Mouse (Mus musculus) megakaryocyte-erythroid progenitor cell, adult 5-6 weeks (primary cell): ENCODE measurements around the gene Tspan11. TPM values are rescaled to one million over a fixed set of nuclear protein-coding genes. Genes with fewer than 3 reads are reported as not detected.
A peak's percentile ranks its signal among the peaks of the same experiment; 100 is the strongest.

Experiments used
- ATAC-seq: replicated peaks from 2 replicates; pipeline ENCODE4 v1.8.0; 2016; ENCODE audit warnings: mild to moderate bottlenecking, inconsistent platforms; ENCODE audit not compliant: severe bottlenecking, poor library complexity, low FRiP score, low TSS enrichment
- total RNA-seq, 2 experiments: library from RNA; stranded (forward) in 1 of 2; stranded (reverse) in 1 of 2; fragments of 200-1000, 215-1000 nt in 1 of 2; fragments of >200 nt in 1 of 2; fragmentation: Nextera tagmentation in 1 of 2; gene quantifications; 2 replicates each; pipeline ENCODE4 v1.2.3; 2014 to 2017

Tspan11 gene
- total RNA-seq, 2 experiments from 2014 or later, result not detected

DNA sequence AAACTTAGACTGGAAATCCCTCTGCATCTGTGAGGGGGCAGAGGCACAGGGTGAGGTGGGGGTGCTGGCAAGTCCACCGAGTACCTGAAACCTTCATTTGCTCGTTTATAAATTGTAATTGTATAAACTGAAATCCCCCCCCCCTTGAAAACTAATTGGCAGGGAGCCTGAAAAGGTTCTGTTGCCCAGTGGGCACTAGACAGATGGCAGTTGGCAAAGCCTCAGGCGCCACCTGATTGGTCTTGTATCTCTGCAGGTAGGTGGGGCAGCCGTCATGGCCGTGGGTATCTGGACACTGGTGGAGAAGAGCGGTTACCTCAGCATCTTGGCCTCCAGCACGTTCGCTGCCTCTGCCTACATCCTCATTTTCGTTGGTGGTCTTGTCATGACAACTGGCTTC is 35.9 kb downstream of the Tspan11 start:
- no peak for ATAC-seq

DNA sequence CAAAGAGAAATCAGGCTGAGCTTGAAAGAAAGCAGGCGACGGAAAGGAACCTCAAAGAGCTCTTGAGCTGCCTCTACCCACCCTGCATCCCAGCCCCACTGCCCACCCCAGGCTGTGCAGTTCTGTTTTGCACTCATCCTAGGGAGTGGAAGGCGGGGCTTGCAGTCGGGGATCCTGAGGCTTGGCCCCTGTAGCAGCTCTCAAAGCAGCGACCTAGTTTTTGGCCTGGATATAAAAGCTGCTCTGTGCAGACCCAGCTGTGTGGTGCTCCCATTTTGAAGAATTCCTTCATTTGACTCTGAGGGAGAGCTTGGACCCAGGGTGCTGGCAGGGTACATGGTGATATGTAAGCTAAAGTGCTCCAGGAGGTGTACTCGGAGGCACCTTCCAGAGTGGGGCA is 37.4 kb downstream of the Tspan11 start:
- ATAC-seq, result no peak

DNA sequence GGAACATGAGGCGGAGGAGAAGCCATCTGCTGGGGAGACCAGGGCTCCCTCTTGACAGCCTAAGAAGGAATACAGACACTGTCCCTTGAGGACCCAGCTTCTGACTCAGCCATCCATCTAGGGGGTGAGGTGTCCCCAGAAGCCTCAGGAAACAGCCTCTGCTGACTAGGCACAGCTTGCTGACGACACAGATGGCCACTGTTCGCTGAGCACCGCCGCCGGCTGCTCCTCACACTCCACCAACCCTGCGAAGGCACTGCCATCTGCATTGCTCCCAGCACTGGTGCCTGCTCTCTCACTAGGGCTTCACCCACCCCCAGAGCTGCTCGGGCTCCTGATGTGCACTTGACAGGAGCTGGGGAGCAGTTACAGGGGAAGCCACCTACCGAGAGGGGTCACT is 38.5 kb downstream of the Tspan11 start:
- ATAC-seq, result no peak

DNA sequence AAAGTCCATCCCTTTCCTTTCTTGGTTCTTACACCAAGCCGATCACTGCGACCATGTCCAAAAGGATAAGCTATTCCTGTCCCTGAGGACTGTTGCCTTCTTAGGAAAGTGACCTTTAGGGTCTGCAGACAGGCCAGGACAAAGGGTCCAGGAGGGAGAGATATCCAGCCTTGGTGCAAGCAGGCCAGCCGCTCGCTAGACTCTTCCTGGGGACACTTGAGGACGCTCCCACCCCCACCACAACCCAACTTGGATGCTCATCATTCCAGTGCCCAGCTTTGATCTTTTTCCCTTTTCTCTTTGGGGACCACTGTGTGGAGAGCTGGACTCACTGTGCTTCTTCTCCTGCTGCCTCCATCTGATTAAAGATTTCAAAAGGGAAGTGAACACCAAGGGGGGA is 41.3 kb downstream of the Tspan11 start:
- no peak for ATAC-seq

DNA sequence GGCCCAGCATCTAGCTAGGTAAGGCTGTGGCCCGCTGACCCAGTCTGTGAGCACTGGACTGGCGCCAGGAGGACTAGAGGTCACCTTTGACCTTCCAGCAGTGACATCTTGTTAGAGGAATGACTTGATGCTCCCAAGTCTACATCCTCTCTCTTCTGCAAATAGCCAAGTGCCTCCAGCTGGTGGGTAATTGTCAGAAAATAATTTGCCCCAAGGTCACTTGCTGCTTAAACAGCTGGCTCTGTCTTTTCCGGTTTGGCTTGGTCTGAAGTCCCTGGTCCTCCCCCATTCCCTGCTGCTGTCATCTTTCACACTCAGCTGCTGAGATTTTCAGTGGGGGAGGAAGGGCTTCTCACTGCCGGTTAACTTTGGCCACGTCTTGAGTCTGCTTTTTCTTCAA is 45.3 kb downstream of the Tspan11 start:
- no peak for ATAC-seq

DNA sequence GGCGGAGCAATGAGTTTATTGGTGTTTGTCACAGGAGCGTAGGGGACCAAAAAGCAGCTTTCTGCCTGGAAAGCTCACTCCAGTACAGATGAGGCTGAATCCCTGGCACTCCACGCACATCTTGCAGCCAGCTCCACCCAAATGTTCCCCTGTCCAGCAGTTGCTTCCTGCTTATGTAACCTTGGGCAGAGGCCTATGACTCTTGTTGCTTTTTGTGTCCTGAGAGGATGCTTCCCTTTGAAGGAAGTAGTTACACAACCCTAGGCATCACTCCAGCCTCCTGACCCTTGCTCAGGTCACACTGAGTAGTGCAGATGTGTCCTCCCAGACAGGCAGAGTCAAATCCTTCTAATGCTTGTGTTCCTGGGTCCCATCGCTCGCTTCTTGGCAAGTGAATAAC is 46.5 kb downstream of the Tspan11 start:
- no peak for ATAC-seq

DNA sequence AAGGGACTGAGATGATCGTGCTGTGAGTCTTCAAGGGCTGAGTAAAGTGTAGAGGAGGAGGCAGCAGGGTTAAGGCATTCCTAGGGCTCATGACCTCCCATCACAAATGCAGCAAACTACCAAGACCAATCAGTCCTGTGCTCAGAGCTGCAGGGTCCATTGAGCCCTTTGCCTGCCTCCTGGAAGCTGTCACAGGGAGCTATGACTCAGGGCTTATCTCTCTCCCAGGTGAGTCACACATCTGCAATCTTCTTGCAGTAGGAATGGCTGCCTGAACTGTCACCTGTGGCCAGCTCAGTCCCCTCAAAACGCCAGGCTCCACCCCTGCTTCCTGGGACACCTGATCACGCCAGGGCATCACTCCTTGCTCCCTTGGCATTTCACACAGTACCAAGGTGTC is 47.7 kb downstream of the Tspan11 start:
- no peak for ATAC-seq

DNA sequence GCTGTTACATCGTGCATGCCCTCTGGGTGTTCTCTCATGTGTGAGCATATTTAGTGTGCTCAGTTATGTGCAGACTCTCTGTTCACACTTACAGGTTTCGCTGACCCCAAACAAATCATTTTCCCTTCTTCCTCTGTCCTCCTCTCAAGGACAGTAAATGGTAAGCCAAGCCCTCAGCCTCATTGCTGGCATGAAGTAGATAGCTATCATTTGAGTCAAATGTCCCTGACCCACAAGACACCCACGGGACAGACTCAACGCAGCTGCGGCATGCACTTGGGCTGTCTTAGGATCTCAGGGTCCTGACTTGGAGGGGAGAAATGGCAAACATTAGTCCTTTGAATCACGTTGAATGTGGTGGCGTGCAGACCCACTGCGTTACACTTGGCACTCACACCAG is 55.0 kb downstream of the Tspan11 start:
- ATAC-seq, result no peak

DNA sequence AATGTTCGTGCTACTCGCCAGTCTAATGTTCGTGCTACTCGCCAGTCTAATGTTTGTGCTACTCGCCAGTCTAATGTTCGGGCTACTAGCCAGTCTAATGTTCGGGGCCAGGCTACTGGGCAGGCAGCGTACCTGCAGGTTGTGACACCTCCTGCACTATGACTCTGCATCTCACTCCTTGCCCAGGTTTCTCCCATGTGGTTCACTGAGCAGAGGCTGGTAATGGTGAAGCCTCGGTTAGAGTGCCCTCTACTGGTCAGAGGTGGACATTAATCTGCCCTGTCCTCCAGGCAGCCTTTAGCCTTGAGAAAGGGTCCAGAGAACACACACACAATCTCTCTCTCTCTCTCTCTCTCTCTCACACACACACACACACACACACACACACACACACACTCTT is 58.3 kb downstream of the Tspan11 start:
- ATAC-seq, result peak; percentile 93

DNA sequence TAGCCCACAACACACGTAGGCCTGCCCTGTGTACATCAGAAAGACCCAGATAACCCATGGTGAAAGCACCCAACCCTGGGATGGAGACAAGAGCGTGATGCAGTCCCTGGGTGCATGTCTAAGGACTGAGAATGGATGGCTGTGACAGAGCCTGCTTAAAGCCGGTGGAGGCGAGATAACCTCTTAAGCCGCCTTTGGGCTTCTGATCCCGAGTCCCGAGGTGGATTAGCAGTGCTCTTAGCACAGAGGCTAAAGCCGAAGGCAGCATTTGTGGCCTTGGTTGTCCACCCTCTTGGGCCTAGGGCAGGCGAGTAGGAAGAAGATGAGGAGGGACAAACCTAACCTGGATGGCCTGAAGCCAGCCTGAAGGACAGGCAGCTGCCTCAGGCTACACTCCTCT is 61.3 kb downstream of the Tspan11 start:
- ATAC-seq, result no peak

DNA sequence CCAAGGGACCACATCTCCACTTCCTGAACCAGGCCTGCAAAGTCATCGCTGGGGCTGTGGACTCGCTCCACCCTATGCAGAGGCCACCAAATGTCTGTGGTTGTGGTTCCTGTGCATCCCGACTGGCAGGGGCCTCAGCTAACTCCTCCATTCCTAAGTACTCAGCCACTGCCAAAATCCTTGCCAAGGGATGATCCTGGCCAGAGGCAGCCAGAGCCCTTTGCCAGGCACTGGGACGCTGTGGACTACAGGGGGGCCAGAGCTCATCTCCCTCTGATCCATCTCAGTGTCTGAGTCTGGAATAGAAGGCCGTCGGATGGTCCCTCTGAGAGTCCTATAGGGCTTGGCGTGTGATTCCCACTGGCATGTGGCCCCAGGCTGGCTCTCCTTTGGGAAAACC is 62.5 kb downstream of the Tspan11 start:
- no peak for ATAC-seq

DNA sequence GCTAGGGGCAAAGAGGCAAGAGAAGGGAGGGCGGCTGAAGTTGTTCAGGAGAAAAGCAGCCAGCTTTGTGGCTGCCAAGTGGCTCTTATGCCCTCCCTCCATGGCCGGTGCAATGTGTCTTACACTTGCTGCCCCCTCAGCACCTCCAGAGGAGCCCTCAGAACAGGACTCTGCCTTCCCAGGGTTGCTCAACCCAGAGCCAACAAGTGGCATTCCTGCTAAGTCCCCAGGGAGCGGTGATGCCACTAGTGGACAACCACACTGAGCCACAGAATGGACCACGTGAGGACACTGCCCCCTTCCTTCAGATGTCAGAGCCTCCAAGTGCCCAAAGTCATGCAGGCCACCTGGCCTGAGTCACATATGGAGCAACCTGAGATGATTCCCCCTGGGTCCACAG is 65.7 kb downstream of the Tspan11 start:
- no peak for ATAC-seq

DNA sequence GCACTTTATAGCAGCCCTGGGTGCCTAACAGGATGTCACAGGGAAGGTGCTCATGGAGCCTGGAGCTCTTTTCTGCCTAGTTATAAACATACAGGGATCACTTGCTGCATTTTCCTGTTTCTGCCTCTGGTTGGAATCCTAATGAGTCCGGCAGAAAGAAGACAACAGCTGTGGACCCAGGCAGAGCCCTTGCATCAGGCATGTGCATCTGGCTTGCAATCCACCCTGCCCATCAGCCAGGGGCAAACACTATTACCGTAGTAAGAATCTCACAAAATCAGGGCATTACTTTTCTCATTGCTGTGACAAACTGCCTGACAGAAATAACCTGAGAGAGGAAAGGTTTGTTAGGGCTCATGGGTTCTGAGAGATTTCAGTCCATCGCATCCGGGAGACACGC is 68.8 kb downstream of the Tspan11 start:
- ATAC-seq, result no peak

DNA sequence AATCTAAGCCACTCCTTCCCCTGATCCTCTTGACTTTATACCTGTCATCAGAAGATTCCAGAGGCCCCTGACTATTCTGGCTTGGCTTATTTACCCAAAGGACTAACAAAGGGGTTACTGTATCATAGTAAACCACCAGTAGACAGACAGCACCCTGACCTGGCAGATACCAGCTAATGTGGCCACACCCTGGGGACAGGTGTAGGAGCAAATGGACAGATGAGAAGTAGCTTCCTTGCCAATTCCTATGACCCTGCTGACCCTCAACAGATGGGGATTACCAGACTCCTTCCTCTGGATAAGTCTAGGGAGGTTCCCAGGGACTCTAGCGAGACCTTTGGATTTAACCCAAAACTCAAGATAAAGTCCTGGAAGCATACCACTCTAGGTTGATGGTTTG is 72.8 kb downstream of the Tspan11 start:
- no peak for ATAC-seq

DNA sequence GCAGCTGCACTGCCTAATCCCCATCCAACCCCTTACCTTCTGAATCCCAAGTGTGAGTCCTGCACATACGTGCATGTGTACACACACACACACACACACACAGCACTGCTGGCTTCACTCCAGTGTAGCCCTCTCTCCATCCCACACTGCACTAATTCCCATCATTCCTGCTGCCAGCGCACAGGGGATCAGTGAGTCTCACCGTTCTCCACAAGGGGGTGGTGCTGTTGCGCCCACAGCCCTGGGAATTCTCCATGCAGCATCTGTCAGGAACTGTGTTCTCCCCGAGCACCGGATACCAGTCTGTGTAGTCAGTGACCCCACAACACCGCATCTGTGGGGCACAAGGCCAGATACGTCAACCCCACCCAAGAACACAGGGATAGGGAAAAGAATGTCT is 78.1 kb downstream of the Tspan11 start:
- ATAC-seq, result no peak

DNA sequence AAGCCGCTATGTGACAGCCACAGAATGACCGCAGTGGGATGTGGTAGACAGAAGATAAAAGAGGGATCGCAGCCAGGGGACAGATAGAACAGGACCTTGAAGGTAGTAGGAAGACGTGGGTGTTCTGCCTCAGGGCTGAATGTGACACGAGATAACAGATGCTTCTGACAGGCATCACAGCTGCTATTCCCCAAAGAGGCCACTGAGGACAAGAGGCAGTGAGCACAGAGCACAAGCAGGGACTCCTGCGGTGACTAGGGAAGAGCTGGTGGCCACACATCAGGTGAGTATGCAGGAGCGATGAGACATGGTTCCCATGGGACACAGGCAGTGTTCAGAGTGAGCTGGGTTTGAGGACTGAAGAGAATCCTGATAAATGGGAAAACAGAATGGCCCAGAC is 82.3 kb downstream of the Tspan11 start:
- 0 out of 2 replicates have a peak, but pooled peaks have one; percentile 19 for ATAC-seq

DNA sequence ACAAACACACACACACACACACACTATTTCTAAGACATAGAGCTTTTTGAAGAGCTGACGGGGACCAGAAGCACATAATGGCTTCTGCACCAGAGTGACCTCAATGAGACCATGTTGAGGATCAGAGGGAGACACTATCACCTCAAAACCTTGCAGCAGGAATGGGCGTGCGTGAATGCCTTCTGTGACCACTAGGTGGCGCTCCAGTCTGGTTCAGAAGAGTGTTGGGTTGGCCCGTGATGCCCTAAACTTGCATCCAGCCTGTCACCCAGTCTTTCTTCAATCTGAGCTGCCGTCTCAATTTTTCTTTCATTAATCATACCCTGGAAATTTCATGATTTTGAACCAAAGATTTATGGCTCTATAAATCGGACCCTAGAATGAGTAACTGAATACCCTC is 82.7 kb downstream of the Tspan11 start:
- peak; percentile 75 for ATAC-seq

DNA sequence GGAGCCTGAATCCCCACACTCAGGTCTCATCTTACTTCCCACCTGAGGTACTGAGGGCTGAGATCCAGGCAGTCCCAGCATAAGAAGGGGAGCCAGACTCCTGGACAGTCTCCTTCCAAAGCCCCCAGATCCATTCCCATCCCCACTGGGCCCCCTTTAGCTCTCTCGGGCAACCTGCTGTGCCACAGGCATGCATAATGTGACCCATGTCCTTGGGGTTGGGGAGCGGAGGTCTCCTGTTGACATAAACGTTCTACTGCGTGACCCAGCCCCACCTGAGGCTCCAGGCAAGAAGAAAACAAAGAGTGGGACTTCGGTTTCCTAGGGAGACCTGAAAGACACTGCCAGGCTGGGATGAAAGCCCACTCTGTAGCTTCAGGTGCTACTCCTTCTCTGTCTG is 83.5 kb downstream of the Tspan11 start:
- ATAC-seq, result no peak

DNA sequence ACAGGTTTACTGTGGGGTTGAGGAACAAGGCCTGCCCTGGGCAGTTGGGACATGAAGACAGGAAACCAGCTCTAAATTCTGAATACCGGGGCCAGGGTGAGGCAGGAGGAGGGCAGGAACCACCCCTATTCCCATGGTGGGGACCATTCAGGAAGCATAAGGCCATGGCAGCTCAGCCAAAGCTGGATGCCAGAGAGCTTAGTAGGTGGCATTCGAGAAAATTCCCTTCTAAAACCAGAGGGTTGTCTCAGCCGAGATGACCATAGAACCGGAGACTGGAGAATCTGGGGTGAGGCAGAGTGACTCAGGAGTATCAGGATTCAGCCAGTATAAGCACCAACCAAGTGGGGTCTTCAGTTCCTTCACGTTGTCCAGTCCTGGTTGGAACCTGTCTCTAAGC is 84.5 kb downstream of the Tspan11 start:
- ATAC-seq, result no peak

DNA sequence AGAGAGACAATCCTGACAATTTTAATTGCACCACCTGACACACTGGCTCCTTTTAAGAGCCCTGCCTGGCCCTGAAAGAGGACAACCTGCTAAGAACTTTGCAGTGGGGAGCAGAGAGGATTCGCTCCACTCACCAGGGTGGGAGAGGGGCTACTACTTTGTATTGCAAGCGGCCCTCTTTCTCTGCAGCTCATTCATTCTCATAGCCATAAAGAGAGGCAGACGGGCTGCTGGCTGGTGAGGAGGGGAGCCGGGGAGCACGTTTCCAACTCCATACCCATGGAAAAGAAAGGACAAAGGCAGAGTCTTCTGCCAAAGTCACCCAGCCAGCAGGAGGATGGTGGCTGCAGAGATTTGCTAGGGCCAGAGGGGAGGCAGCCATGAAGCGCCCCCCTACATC is 86.2 kb downstream of the Tspan11 start:
- ATAC-seq, result no peak

DNA sequence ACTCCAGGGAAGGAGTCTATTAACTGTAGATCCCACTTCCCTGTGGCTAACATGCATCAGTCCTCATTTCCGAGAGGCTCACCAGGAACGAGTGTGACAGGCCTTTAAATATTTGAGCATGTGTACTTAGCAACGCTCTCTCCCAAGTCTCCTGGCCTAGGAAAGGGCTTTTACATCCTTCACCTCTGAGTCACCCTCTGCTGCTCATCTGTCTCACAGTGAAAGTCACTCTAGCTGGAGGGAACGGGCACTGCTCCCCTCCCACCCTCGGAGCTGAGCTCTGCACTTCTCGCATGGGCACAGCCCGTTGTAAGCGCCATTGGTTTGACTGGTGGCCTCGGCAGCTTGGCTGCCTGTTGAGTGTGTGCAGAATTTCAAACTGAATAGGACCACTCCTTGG is 86.6 kb downstream of the Tspan11 start:
- ATAC-seq, result no peak

DNA sequence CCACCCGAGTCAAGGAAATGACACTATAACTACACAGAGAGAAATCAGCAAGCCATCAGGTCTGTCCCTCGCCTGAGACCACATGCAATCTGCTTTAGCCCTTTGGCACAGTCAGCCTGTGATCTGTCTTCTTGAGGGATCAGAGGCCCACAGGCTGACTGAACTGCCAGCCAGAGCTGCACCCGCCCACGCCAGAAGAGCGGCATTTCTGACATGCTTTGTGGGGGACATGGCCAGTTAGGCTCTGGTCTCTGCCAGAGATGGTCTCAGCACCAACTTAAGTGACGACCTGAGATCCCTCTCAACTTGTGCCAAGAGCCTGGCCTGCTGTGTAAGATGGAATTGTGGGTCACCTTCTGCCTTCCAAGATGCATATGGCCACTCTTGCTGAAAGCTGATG is 89.3 kb downstream of the Tspan11 start:
- no peak for ATAC-seq

DNA sequence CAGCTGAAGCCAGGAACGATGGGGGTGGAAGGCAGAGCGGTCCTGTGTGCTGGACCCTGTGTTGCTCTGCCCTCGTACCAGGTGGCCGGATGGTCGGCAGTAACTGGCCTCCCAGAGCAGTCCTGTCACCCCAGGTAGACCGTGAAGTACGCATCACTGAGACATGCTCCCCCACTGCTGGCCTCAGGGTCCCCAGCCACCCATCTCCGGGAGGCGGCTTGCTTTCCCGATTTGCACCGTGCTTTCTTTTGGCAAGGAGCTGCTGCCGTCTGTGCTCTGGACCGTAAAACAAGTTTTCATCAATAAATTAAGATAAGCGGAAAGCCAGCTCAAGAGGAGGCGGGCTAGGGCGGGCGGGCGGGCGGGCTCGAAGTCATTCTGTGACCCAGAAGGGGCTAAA is 91.6 kb downstream of the Tspan11 start:
- no peak for ATAC-seq
